Mouse (Mus musculus): ENCODE results near the gene Zfp352.
"Not testable (repeated sequence)": the region's sequence is repeated elsewhere in the genome, so short reads cannot be mapped to it uniquely, and the experiment has no call there.

Gene Zfp352

DNA sequence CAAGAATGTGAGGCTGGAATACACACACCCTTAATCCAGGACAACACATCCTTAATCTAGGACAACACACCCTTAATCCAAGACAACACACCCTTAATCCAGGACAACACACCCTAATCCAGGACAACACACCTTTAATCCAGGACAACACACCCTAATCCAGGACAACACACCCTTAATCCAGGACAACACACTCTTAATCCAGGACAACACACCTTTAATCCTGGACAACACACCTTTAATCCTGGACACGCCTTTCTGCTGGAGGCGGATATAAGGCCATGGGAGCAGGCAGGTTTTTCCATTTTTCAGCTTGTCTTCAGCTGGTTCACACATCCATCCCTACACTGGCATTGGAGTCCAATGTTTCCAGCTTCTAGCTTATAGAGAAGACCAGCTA lies at the start of gene Zfp352:
Gene Zfp352 (plus strand): TSS at position 301 of the 400 bp plus-strand sequence.
- no peak for DNase-seq (ENCODE audit: low read depth, low spot score)

DNA sequence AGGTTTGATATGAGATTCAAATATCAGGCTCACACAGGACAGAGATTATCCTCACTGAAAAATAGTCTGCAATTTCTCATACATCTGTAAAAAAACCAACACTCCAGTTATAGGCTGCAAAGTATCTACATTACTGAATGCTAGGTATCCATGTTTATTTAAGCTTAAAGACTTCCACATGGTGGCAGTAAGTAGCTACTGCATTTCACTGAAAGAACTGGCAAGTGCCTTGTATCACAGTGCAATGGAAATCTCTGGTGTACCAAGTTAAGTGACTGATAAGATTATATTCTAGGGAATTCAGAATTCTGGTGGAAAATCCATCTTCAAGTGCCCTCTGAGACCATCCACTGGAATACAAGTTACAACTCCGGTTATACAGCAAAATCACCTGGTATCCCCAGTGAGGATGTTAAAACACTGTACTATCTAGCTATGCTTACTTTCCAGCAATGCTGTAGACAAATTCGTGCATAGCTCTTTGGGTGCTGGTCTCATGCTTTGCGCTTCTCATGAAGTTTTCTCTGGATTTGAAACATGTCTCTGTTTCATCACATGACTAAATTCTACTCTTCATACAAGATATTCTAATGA lies 47.6 kb upstream of the Zfp352 start:
- DNase-seq (ENCODE audit: low read depth, low spot score), result peak; percentile 4

DNA sequence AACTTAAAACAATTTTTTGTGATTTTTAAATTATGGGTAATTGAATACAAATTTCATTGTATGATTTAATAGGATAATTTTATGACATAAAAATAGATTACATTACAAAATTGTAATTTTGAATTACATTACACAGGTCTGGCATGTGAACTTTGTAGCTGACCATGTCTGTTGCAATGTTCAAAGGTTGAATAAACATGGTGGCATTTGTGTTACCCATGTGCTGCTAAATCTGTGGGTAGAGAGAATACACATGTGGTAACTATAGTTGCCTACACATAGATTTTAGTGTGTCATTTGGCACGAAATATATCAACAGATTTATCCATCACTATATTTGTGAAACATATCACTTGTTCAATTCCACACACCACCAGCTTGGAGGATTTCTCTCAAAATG lies 44.6 kb upstream of the Zfp352 start:
- no peak for DNase-seq (ENCODE audit: low read depth, low spot score)

- DNase-seq (ENCODE audit: low read depth, low spot score), result no peak
These were observed 15.2 kb upstream of the Zfp352 start for GRCm38 (mm10) chr4:90203421-90203820.

DNA sequence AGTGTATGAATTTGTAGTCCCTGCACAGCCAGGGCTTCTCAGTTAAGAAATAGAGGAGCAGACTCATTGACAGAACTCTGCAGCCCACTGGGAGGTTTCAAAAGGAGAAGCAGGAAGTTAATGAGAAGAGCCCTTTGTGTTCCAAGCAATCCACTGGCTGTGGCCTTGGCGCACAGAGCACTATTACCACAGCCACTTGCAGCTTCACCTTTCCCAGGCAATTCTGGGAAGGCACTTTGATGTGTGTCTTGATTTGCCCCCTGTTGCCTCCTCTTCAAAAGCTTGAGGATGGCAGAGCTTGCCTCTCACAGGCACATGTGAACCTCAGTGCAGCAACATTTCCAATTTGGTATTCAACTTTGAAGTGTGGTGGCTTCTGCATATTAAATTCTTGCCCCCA lies 7.1 kb upstream of the Zfp352 start:
- DNase-seq (ENCODE audit: low read depth, low spot score), result peak; percentile 0

DNA sequence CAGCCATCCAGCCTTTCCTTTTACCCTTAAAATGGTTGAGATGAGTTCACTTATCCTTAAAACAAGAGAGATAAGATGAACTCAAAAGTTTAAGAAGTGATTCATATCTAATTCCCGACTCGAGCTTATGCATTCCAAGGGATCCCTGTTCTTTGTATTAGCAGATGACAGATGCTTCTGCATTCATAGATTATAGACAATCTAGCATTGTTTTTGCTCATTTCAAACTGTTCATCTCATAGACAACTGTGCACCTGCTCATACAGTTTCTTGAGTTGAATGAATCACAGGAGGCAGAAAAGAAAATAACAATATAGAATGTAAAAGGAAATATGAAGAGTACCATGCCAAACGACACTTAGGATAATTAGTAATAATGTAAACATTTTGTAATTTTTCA lies 6.5 kb upstream of the Zfp352 start:
- DNase-seq (ENCODE audit: low read depth, low spot score), result no peak

DNA sequence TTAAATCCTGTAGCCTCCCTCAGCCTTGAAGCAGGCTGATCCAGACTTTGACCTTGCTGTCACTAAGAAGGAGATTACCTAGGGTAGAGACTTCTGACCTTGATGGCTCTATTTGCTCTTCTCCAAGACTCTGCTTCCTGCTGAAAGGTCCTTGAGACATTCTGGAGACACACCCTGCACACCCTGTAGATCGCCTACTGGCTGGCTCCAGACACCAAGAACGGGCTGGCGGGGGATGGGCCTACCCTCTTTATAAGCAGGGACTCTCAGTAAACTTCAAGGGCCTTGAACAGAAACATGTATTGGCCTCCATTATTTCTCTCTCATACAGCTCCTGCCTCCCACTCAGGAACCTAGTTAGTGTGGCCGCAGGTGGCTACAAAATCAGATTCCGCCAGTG lies 17.0 kb downstream of the Zfp352 start:
- not testable (repeated sequence) for DNase-seq (ENCODE audit: low read depth, low spot score)

GRCm38 (mm10) chr4:90269781-90270180 lies 51.2 kb downstream of the Zfp352 start:
- DNase-seq (ENCODE audit: low read depth, low spot score), result no peak

All from mesoderm, embryonic 11.5 days (tissue).